Mouse (Mus musculus): ENCODE measurements around the gene Tmem129. TPM values are rescaled to one million over a fixed set of nuclear protein-coding genes. Genes with fewer than 3 reads are reported as not detected.

Gene Tmem129
- total RNA-seq, 2 experiments from 2014 or later: 25.6 to 27.6 TPM

DNA sequence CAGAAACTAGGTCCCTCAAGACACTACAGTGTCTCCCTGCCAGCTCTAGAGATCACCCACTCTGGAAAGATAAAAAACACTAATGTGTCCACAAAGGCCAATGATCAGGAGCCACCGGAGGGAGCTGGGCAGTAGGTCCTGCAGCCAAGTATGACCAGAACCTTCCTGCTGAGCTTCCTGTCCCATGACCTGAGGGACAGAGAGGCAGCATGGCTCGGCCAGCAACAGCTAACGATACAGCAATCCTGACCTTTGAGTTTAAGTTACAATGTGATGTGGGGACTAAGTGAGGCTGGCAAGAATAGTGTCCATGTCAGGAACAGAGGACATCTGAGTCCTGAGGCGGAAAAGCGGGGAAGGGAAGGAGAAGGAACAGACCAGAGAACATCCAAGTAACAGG lies 52.9 kb downstream of the Tmem129 start:
- intact Hi-C loops (cut with DNase I): no loop called here
- DNase-seq (ENCODE audit: low spot score in 2 of 2): no peak

Other genes with a start within 250 kb of the Tmem129 start
- not detected for gene Nkx1-1, start 224.4 kb downstream of the Tmem129 start, total RNA-seq (2021)
- gene Fam53a, start 28.8 kb downstream of the Tmem129 start, total RNA-seq (2021): 10 to 100 TPM; 23.0 to 27.6 TPM
- under 1 TPM; 0.80 to 0.98 TPM for gene Gm9903, start 28.5 kb downstream of the Tmem129 start, total RNA-seq (2021)
- 10 to 100 TPM; 23.3 to 23.6 TPM for gene Slbp, start 5.8 kb downstream of the Tmem129 start, total RNA-seq (2021)
- 1 to 10 TPM; 5.5 to 5.9 TPM for gene Tacc3, start 288 bp downstream of the Tmem129 start, total RNA-seq (2021)
- 100 to 1,000 TPM; 108 to 126 TPM for gene Fgfr3, start 63.3 kb upstream of the Tmem129 start, total RNA-seq (2021)
- gene Letm1, start 124.4 kb upstream of the Tmem129 start, total RNA-seq (2021): 100 to 1,000 TPM in 1 of 2 experiments, 10 to 100 TPM in 1; 98.7 to 102 TPM
- 100 to 1,000 TPM; 144 to 147 TPM for gene Nsd2, start 162.3 kb upstream of the Tmem129 start, total RNA-seq (2021)

Measured in left cerebral cortex, postnatal 25 days (tissue).